Mouse (Mus musculus) heart, embryonic 13.5 days (tissue): ENCODE measurements around the gene Gclm. TPM values are rescaled to one million over a fixed set of nuclear protein-coding genes. Genes with fewer than 3 reads are reported as not detected.
A peak's percentile ranks its signal among the peaks of the same experiment; 100 is the strongest.

Experiments
- ATAC-seq: fragments of 200-750 bp; cut with Nextera tagmentation; 2 replicates; pipeline ENCODE4 v1.8.0; 2017; ENCODE audit warnings: moderate TSS enrichment; ENCODE audit not compliant: insufficient number of reproducible peaks, low FRiP score, low TSS enrichment; ENCODE audit errors: extremely low read depth
- H3K27ac ChIP-seq: fragments of 300-500 bp; sonication (generic); replicated peaks from 2 replicates; pipeline ENCODE4 v1.5.1; 2015; ENCODE audit warnings: moderate library complexity, mild to moderate bottlenecking, inconsistent platforms
- H3K27me3 ChIP-seq: fragments of 300-500 bp; sonication (generic); replicated peaks from 2 replicates; pipeline ENCODE4 v1.6.1; 2015; ENCODE audit warnings: mild to moderate bottlenecking, inconsistent platforms
- H3K36me3 ChIP-seq: fragments of 300-500 bp; sonication (generic); 2 replicates; pipeline ENCODE4 v1.6.1; 2015; ENCODE audit warnings: mild to moderate bottlenecking, inconsistent platforms
- H3K4me1 ChIP-seq: fragments of 300-500 bp; sonication (generic); 2 replicates; pipeline ENCODE4 v1.6.1; 2015; ENCODE audit warnings: inconsistent platforms
- H3K4me2 ChIP-seq: fragments of 300-500 bp; sonication (generic); 2 replicates; pipeline ENCODE4 v1.6.1; 2015; ENCODE audit warnings: inconsistent platforms, mild to moderate bottlenecking, moderate library complexity
- H3K4me3 ChIP-seq: fragments of 300-500 bp; sonication (generic); 2 replicates; pipeline ENCODE4 v1.5.1; 2015; ENCODE audit warnings: moderate library complexity, mild to moderate bottlenecking, inconsistent platforms
- H3K9ac ChIP-seq: fragments of 300-500 bp; sonication (generic); 2 replicates; pipeline ENCODE4 v1.6.1; 2015; ENCODE audit warnings: inconsistent platforms, mild to moderate bottlenecking, moderate library complexity
- H3K9me3 ChIP-seq: fragments of 300-500 bp; sonication (generic); 2 replicates; pipeline ENCODE4 v1.6.1; 2016; ENCODE audit warnings: inconsistent platforms
- WGBS: fragments of 180-500 bp; shearing (Covaris S2); methylation state at CpG from one replicate; pipeline ENCODE4 v1.1.7; 2015; ENCODE audit warnings: mixed read lengths; 5-methylcytosine and 5-hydroxymethylcytosine counted together
- polyA plus RNA-seq: library from polyadenylated mRNA; unstranded; fragments of >200 nt; fragmentation: Nextera tagmentation; extraction: Ambion mirVana; gene quantifications from 2 replicates; pipeline ENCODE4 v1.2.1, GENCODE M21; 2015

Gclm gene
- polyA plus RNA-seq, 1 experiment from 2014 or later = 90.0 TPM

GRCm38 (mm10) chr3:122293954-122294850 is 48.8 kb downstream of the Gclm start, which contains the start of gene Bcar3:
Gene Bcar3 (plus strand): TSS chr3:122294136.
- H3K4me1 ChIP-seq = peaks cover 34% of the 10 kb centered on the region
- peak within 1 kb of the TSS; percentile 79 for H3K4me2 ChIP-seq
- no peaks in the 10 kb centered on the region for H3K36me3 ChIP-seq
- WGBS = 7% methylated on average over 37 of the region's 37 CpGs
- peak within 1 kb of the TSS; percentile 90 for H3K4me3 ChIP-seq
- peak; percentile 53; the same call in 1 of the 2 replicates for ATAC-seq
- peak within 1 kb of the TSS; percentile 94 for H3K9ac ChIP-seq
- H3K27me3 ChIP-seq = peaks cover 14% of the 10 kb centered on the region; the same call in 1 of the 2 replicates
- H3K9me3 ChIP-seq = no peaks in the 10 kb centered on the region
- H3K27ac ChIP-seq = peak within 1 kb of the TSS; percentile 94

- peaks cover 27% of the 10 kb centered on the region for H3K27me3 ChIP-seq
- no peaks in the 10 kb centered on the region for H3K36me3 ChIP-seq
- no peak for ATAC-seq
- no peak overlapping the region for H3K9ac ChIP-seq
- 14% methylated on average over 5 of the region's 5 CpGs for WGBS
- H3K4me1 ChIP-seq = peaks cover 33% of the 10 kb centered on the region
- H3K4me2 ChIP-seq = no peak overlapping the region
- no peak overlapping the region for H3K27ac ChIP-seq
- no peak overlapping the region for H3K4me3 ChIP-seq
- H3K9me3 ChIP-seq = no peaks in the 10 kb centered on the region
Measured at GRCm38 (mm10) chr3:122295511-122295910, 50.2 kb downstream of the Gclm start.

GRCm38 (mm10) chr3:122296979-122297378 is 51.6 kb downstream of the Gclm start:
- peaks cover 31% of the 10 kb centered on the region for H3K4me1 ChIP-seq
- ATAC-seq = no peak
- no peaks in the 10 kb centered on the region for H3K9me3 ChIP-seq
- no peaks in the 10 kb centered on the region for H3K36me3 ChIP-seq
- peaks cover 36% of the 10 kb centered on the region for H3K27me3 ChIP-seq
- no peak overlapping the region for H3K4me2 ChIP-seq
- no peak overlapping the region for H3K27ac ChIP-seq
- 57% methylated on average over 5 of the region's 5 CpGs for WGBS
- no peak overlapping the region for H3K4me3 ChIP-seq
- no peak overlapping the region for H3K9ac ChIP-seq

GRCm38 (mm10) chr3:122300983-122301919 is 55.9 kb downstream of the Gclm start:
- H3K27me3 ChIP-seq = peaks cover 61% of the 10 kb centered on the region
- no peak overlapping the region for H3K4me2 ChIP-seq
- WGBS = 50% methylated on average over 9 of the region's 9 CpGs
- H3K9me3 ChIP-seq = no peaks in the 10 kb centered on the region
- H3K4me1 ChIP-seq = peaks cover 18% of the 10 kb centered on the region
- peak overlapping the region; percentile 13 for H3K9ac ChIP-seq
- H3K4me3 ChIP-seq = no peak overlapping the region
- peak overlapping the region; percentile 45; the same call in 1 of the 2 replicates for H3K27ac ChIP-seq
- no peak for ATAC-seq
- no peaks in the 10 kb centered on the region for H3K36me3 ChIP-seq

GRCm38 (mm10) chr3:122304560-122304959 is 59.2 kb downstream of the Gclm start:
- WGBS = 82% methylated on average over 4 of the region's 4 CpGs
- peaks cover 18% of the 10 kb centered on the region for H3K4me1 ChIP-seq
- H3K27me3 ChIP-seq = peaks cover 74% of the 10 kb centered on the region
- no peak overlapping the region for H3K4me3 ChIP-seq
- no peaks in the 10 kb centered on the region for H3K36me3 ChIP-seq
- H3K9ac ChIP-seq = no peak overlapping the region
- ATAC-seq = no peak
- no peaks in the 10 kb centered on the region for H3K9me3 ChIP-seq
- H3K27ac ChIP-seq = no peak overlapping the region
- no peak overlapping the region for H3K4me2 ChIP-seq

GRCm38 (mm10) chr3:122307894-122308671 is 62.7 kb downstream of the Gclm start:
- H3K9ac ChIP-seq = no peak overlapping the region
- WGBS = 54% methylated on average over 4 of the region's 4 CpGs
- H3K27me3 ChIP-seq = peaks cover 78% of the 10 kb centered on the region
- no peaks in the 10 kb centered on the region for H3K9me3 ChIP-seq
- no peak overlapping the region for H3K4me2 ChIP-seq
- no peak for ATAC-seq
- no peak overlapping the region for H3K27ac ChIP-seq
- no peaks in the 10 kb centered on the region for H3K36me3 ChIP-seq
- H3K4me1 ChIP-seq = peaks cover 5% of the 10 kb centered on the region; the same call in 1 of the 2 replicates
- no peak overlapping the region for H3K4me3 ChIP-seq

GRCm38 (mm10) chr3:122308981-122309380 is 63.6 kb downstream of the Gclm start:
- ATAC-seq = no peak
- Histone ChIP-seq H3K4me2 (no peak overlapping the region), H3K9me3 (no peaks in the 10 kb centered on the region), H3K27me3 (peaks cover 82% of the 10 kb centered on the region), H3K9ac (no peak overlapping the region), H3K36me3 (no peaks in the 10 kb centered on the region), H3K4me1 (peaks cover 4% of the 10 kb centered on the region), H3K27ac (no peak overlapping the region), H3K4me3 (no peak overlapping the region)
- 28% methylated on average over 6 of the region's 6 CpGs for WGBS

- no peaks in the 10 kb centered on the region for H3K36me3 ChIP-seq
- peaks cover 77% of the 10 kb centered on the region for H3K27me3 ChIP-seq
- H3K4me3 ChIP-seq = no peak overlapping the region
- no peak overlapping the region for H3K9ac ChIP-seq
- H3K4me2 ChIP-seq = no peak overlapping the region
- 15% methylated on average over 2 of the region's 2 CpGs for WGBS
- no peak overlapping the region for H3K27ac ChIP-seq
- peaks cover 19% of the 10 kb centered on the region for H3K4me1 ChIP-seq
- ATAC-seq = no peak
- no peaks in the 10 kb centered on the region for H3K9me3 ChIP-seq
Measured at GRCm38 (mm10) chr3:122312078-122312477, 66.7 kb downstream of the Gclm start.

- no peak overlapping the region for H3K27ac ChIP-seq
- WGBS = 59% methylated on average over 10 of the region's 10 CpGs
- no peak overlapping the region for H3K9ac ChIP-seq
- H3K9me3 ChIP-seq = no peaks in the 10 kb centered on the region
- no peak overlapping the region for H3K4me3 ChIP-seq
- peaks cover 24% of the 10 kb centered on the region for H3K4me1 ChIP-seq
- no peaks in the 10 kb centered on the region for H3K36me3 ChIP-seq
- peaks cover 77% of the 10 kb centered on the region for H3K27me3 ChIP-seq
- H3K4me2 ChIP-seq = no peak overlapping the region
- ATAC-seq = no peak
Measured at GRCm38 (mm10) chr3:122312936-122313629, 67.7 kb downstream of the Gclm start.

GRCm38 (mm10) chr3:122313936-122314335 is 68.6 kb downstream of the Gclm start:
- Histone ChIP-seq H3K9ac (no peak overlapping the region), H3K27ac (no peak overlapping the region), H3K27me3 (peaks cover 80% of the 10 kb centered on the region), H3K4me2 (no peak overlapping the region), H3K4me3 (no peak overlapping the region), H3K36me3 (no peaks in the 10 kb centered on the region), H3K9me3 (no peaks in the 10 kb centered on the region), H3K4me1 (peaks cover 24% of the 10 kb centered on the region)
- 12% methylated on average over 7 of the region's 7 CpGs for WGBS
- ATAC-seq = no peak
